Mouse (Mus musculus) megakaryocyte-erythroid progenitor cell, adult 5-6 weeks (primary cell): Measurements from ENCODE around the gene Gm44503. TPM values are rescaled to one million over a fixed set of nuclear protein-coding genes. Genes with fewer than 3 reads are reported as not detected.

Experiments
- ATAC-seq: replicated peaks from 2 replicates; pipeline ENCODE4 v1.8.0; 2016; ENCODE audit warnings: mild to moderate bottlenecking, inconsistent platforms; ENCODE audit not compliant: severe bottlenecking, poor library complexity, low FRiP score, low TSS enrichment
- total RNA-seq, 2 experiments: library from RNA; stranded (forward) in 1 of 2; stranded (reverse) in 1 of 2; fragments of 200-1000, 215-1000 nt in 1 of 2; fragments of >200 nt in 1 of 2; fragmentation: Nextera tagmentation in 1 of 2; gene quantifications; 2 replicates each; pipeline ENCODE4 v1.2.3; 2014 to 2017

The Gm44503 gene
- total RNA-seq (2014; fragmentation: Nextera tagmentation) (2.7 TPM in 1 of 2 replicates, not detected in the other), total RNA-seq (2017) (1.8 TPM in 1 of 2 replicates, not detected in the other)

GRCm38 (mm10) chr9:72958521-72959450 is at the start of gene Gm44503, which contains the start of gene Dyx1c1:
Gene Gm44503 (plus strand): TSS chr9:72958852.
Gene Dyx1c1 (plus strand): TSS chr9:72958785.
- peak; percentile 91 for ATAC-seq

GRCm38 (mm10) chr9:72911381-72911780 is 47.3 kb upstream of the Gm44503 start:
- ATAC-seq: no peak

DNA sequence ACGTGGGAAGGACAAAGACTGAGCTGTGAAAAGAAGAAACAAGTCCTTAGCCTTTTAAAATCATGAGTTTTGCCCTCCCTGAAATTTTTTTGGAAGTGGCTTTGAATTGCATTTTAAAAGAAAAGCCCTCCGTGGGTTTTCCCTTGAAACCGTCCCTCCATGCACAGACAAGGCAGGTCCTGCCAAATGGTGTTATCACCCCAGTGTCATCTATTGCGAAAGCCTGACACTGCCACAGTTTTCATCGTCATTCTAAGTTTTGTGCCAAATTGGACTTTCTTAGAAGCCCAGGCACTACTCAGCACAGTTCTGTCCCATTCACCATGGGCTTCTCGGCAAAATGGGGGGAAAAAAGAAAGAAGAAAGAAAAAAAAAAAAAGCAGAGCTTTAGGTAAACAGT is 45.1 kb upstream of the Gm44503 start:
- ATAC-seq: no peak

DNA sequence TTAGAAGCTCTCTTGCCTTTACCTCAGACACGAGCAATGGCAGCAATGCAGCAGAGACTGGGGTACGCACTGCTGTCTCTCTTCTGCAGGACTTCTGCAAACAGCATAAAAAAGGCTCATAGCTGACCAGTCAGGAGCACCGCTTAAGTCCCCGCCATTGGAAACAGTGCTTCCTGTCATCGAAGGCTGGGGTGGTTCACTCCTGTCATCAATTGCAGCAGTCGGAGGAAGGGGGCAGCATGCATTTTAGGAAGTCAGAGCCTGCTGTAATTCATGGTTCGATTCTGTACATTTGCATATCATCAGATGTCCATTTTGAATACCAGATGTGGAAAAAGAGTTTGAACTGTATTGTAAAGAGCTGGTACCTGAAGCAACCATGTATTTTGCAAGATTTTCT is 42.9 kb upstream of the Gm44503 start:
- ATAC-seq: no peak

DNA sequence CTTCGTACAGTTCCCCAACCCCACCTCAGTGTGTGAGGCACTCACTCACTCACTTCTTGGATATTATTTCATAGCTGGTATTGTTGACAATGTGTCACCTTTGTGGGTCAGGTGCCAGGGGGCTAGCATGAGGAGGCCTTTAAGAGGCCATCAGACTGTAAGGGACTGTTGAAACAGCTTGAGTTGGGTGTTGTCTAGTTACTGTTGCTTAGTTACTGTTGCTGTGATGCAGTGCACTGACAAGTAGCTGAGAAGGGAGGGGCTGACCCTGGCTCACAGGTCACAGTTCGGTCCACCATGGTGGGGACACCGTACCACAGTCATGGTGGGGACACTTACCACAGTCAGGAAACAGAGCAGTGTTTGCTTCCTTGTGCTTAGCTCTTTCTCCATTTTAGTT is 35.6 kb upstream of the Gm44503 start:
- no peak for ATAC-seq

- ATAC-seq: no peak
Observed at GRCm38 (mm10) chr9:72925021-72925934, 33.4 kb upstream of the Gm44503 start, which contains the start of gene Pygo1. Gene Pygo1 (plus strand): TSS chr9:72925645.

DNA sequence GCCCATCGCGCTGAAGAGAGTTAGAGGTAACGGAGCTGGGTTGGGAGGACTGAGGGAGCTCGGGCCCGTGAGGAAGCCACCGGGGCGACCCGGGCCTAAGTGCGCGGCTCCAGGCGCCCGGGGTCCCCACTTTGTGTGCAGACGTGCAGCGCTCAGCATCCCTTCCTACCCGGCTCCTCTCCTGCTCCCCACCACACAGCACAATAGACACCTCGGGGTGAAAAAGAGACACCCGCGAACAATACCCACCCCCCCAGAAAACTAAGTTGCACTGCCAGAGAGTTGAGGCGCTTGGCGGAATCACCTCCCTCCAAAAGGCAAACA is 32.8 kb upstream of the Gm44503 start:
- ATAC-seq: no peak

DNA sequence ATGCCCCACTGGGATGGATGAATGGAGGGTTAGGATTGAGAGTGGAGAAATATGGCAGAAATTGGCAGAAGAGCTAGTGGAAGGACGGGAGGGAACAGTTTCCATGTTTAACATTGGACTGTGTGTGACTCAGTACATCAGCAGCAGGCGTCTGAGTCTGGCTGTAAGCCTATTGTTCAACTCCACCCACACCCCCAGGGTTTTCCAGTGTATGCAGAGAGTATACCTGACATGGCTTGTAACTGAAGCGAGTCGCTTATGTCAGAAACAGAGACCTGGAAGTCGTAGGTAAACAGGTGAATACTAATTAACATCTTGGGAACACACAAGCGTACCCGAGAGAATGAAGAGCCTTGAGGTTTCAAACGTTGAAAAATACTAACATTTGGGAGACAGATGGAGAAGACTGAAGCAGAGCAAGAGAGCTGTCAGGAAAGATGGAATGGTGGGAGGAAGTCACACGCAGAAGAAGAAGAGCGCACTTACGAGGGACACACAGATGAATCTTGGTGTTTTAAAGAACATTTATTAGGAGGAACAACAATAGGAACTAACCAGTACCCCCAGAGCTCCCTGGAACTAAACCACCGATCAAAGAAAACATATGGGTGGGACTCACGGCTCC is 27.4 kb upstream of the Gm44503 start:
- no peak for ATAC-seq

GRCm38 (mm10) chr9:72935309-72935708 is 23.3 kb upstream of the Gm44503 start:
- no peak for ATAC-seq

GRCm38 (mm10) chr9:72936301-72936700 is 22.4 kb upstream of the Gm44503 start:
- ATAC-seq: no peak

- no peak for ATAC-seq
Observed at GRCm38 (mm10) chr9:72943424-72943823, 15.2 kb upstream of the Gm44503 start.

- no peak for ATAC-seq
Observed at GRCm38 (mm10) chr9:72944286-72944685, 14.4 kb upstream of the Gm44503 start.

DNA sequence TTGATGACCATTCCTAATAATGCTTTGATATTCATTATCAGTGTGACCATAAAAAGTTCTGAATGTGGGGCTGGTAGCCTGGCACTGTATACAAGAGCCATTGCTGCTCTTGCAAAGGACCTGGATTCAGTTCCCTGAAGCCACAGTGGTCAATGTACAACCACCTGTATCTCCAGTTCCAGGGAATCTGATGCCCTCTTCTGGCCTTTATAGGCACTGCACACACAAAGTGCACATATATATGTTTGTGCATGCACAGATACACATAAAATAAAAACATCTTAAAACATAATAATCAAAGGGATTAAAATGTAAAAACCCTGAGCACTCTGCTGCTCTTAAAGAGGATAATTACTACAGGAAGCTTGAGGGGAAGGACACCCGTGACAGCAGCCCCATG is 11.6 kb upstream of the Gm44503 start:
- ATAC-seq: no peak

GRCm38 (mm10) chr9:72949572-72949971 is 9.1 kb upstream of the Gm44503 start:
- no peak for ATAC-seq

DNA sequence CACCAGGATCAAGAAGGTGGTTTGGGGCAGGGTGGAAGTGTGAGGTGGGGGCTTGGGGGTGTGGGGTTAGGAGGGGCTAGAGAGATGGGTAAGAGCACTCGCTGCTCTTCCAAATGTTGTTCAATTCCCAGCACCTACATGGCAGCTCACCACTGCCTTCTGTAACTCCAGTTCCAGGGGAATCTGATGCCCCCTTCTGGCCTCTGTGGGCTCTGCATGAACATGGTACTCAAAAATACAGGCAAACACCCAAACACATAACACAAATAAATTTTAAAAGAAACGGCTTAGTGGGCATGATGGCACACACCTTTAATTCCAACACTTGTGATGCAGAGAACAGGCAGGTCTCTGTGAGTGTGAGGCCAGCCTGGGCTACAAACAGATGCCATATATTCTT is 3.9 kb upstream of the Gm44503 start:
- ATAC-seq: no peak

DNA sequence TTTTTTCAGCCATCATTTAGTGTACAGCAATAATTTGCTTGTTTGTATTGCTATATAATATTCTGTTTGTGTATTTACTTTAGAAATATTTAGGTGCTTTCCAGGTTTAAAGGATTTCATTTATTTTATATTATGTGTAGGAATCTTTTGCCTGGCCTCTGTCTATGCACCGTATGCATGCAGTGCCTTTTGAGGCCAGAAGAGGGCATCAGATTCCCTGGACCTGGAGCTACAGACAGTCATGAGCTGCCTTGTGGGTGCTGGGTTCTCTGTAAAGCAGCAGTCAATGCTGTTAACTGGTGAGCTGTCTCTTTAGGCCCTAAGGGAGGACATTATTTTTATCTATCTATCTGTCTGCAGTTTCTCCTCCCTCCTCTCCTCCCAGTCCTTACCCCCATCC is 3.1 kb upstream of the Gm44503 start:
- peak; percentile 48 for ATAC-seq

- ATAC-seq: no peak
Observed at GRCm38 (mm10) chr9:72961346-72961745, 2.7 kb downstream of the Gm44503 start.

- ATAC-seq: no peak
Observed at GRCm38 (mm10) chr9:72961959-72962358, 3.3 kb downstream of the Gm44503 start.

DNA sequence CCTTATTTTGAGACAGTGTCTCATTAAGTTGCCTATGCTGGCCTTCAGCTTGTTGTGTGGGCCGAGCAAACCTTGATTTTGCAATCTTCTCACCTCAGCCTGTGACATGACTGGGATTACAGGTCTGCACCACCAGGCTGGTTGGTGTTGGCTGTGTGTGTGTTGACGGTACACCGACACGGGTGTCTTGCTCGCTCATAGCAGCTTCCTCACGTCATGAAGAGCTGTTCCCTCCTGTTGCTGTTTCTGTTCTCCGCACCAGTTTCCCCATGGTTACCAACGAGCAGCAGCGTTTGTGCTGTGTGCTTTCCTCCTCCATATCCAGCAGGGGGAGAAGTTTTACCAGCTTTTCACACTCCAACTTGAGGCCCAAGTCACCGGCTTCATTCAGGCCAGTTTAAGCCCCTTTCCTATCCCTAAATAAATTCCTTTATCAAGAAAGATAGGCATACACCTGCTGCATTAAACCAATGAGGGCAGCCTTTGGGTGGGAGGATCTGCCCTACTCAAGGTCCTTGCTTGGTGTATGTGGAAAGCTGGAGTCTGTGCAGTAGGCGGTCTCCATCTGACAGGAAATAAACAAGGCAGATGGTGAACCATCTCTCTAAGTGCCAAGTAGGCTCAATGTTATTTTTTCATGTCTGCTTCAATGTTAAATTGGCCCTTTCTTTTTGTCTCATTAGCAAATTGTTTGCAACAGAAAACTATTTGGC is 9.9 kb downstream of the Gm44503 start:
- ATAC-seq: peak; percentile 94
